Comparison of ENCODE assay signal across 27 mouse cellular contexts in genomic region chr14:25279751-25280150, GRCm38 (mm10).
DNase-seq lines count a peak whose midpoint lies in the region; ATAC-seq and TF ChIP-seq lines count a peak whose summit lies in the region.
"Had no signal": no experiment of that assay in that cellular context is flagged by ENCODE, and none has a peak within 500 bp of the region (broad histone marks: within the 10 kb centered on the region; RNA-seq: fewer than 3 reads in every experiment).

No protein-coding gene starts in this region.

- peak; percentile 61 for DNase-seq in cerebellum, adult 11-12 months
- no peak for DNase-seq in cerebellum, postnatal 4 days (ENCODE audit: low spot score in 2 of 2)
- DNase-seq in brain, adult 2 months (ENCODE audit: low read depth, low spot score): peak; percentile 48
- peak; percentile 37 for DNase-seq in cerebellum, adult 8-10 months
- DNase-seq in cerebellum, postnatal 25 days: peak; percentile 61 to 76
- DNase-seq in stomach, postnatal 0 days (ENCODE audit: low spot score): no peak
- no peak for DNase-seq in T-cell, adult 2 months (ENCODE audit: low spot score)
- DNase-seq: adrenal gland, postnatal 25 days; heart, postnatal 10 days; kidney, adult 2 months; kidney, postnatal 4 days; liver; lung, embryonic 14.5 days; right cerebral cortex, postnatal 25 days; thymus, adult 18-20 months; thymus, postnatal 25 days had no signal

- no peaks in the 10 kb centered on the region for H3K27me3 ChIP-seq in stomach, postnatal 0 days (ENCODE audit: control insufficient read depth, insufficient read depth, low read length)
- H3K27me3 ChIP-seq: intestine, embryonic 15.5 days; midbrain, embryonic 15.5 days; stomach, embryonic 15.5 days had no signal

- no peaks in the 10 kb centered on the region for H3K4me1 ChIP-seq in stomach, postnatal 0 days (replicated peaks; ENCODE audit: control insufficient read depth, insufficient read depth)
- H3K4me1 ChIP-seq: heart, embryonic 13.5 days; intestine, embryonic 15.5 days; liver, embryonic 15.5 days; stomach, embryonic 15.5 days had no signal

- H3K4me3 ChIP-seq in stomach, postnatal 0 days (ENCODE audit: low read depth, low read length): no peak overlapping the region
- H3K4me3 ChIP-seq: erythroblast, embryonic 14.5 days; heart, embryonic 13.5 days; hindbrain, embryonic 10.5 days; intestine, embryonic 15.5 days; liver, embryonic 15.5 days; midbrain, embryonic 10.5 days; midbrain, embryonic 15.5 days; stomach, embryonic 15.5 days had no signal

- H3K9me3 ChIP-seq in stomach, postnatal 0 days (ENCODE audit: control insufficient read depth, low read length): no peaks in the 10 kb centered on the region
- H3K9me3 ChIP-seq: heart, embryonic 13.5 days; hindbrain, embryonic 10.5 days; intestine, embryonic 15.5 days; liver, embryonic 15.5 days; midbrain, embryonic 10.5 days; midbrain, embryonic 15.5 days; stomach, embryonic 15.5 days had no signal

- ATAC-seq in stomach, postnatal 0 days (ENCODE audit: low FRiP score, low TSS enrichment): no peak
- ATAC-seq: forebrain, embryonic 16.5 days; hindbrain, postnatal 0 days; intestine, embryonic 15.5 days; midbrain, embryonic 15.5 days had no signal

- TF ChIP-seq EP300 in stomach, postnatal 0 days (optimal IDR thresholded peaks at IDR 0.05): no peak

- no peak overlapping the region for H3K4me2 ChIP-seq in stomach, postnatal 0 days (replicated peaks; ENCODE audit: low read depth)
- H3K4me2 ChIP-seq: heart, embryonic 13.5 days; intestine, embryonic 15.5 days; liver, embryonic 15.5 days; lung, embryonic 14.5 days; midbrain, embryonic 15.5 days; stomach, embryonic 15.5 days had no signal

- no peak overlapping the region for H3K9ac ChIP-seq in stomach, postnatal 0 days (ENCODE audit: low read length)
- H3K9ac ChIP-seq: heart, embryonic 13.5 days; intestine, embryonic 15.5 days; liver, embryonic 15.5 days; lung, embryonic 14.5 days; midbrain, embryonic 15.5 days; stomach, embryonic 15.5 days had no signal

- TF ChIP-seq CTCF in stomach, postnatal 0 days (IDR thresholded peaks at IDR 0.05; ENCODE audit: low read depth): no peak

- H3K27ac ChIP-seq in stomach, postnatal 0 days (replicated peaks): no peak overlapping the region
- H3K27ac ChIP-seq: heart, embryonic 13.5 days; hindbrain, embryonic 10.5 days; hindbrain, postnatal 0 days; intestine, embryonic 15.5 days; kidney, postnatal 0 days; liver, embryonic 15.5 days; midbrain, embryonic 15.5 days; stomach, embryonic 15.5 days had no signal

- H3K36me3 ChIP-seq in stomach, postnatal 0 days (ENCODE audit: control insufficient read depth, insufficient read depth, low read length): no peaks in the 10 kb centered on the region
- H3K36me3 ChIP-seq: heart, embryonic 13.5 days; hindbrain, embryonic 10.5 days; intestine, embryonic 15.5 days; liver, embryonic 15.5 days; midbrain, embryonic 10.5 days; midbrain, embryonic 15.5 days; stomach, embryonic 15.5 days had no signal

Comparison
In these comparisons a context has a peak if more than half of its experiments do, and no peak if none do; other contexts are left out.
1. DNase-seq: peak in cerebellum, adult 11-12 months (single experiment), brain, adult 2 months (single experiment), cerebellum, adult 8-10 months (single experiment) and cerebellum, postnatal 25 days (2 of 2); none in cerebellum, postnatal 4 days (0 of 2), stomach, postnatal 0 days (single experiment) and T-cell, adult 2 months (single experiment).